Mouse (Mus musculus) kidney, embryonic 15.5 days (tissue): ENCODE measurements at regions not wholly inside any gene's neighbourhood (a gene's known extent, or its start where the extent isn't known, plus 50 kb on each side); places are given as distances from the start of the nearest gene placed in this dataset.

ENCODE experiments used
- ATAC-seq: fragments of 200-750 bp; cut with Nextera tagmentation; replicated peaks from 2 replicates; pipeline ENCODE4 v1.8.0; 2017; ENCODE audit warnings: moderate TSS enrichment; ENCODE audit not compliant: low FRiP score
- H3K27ac ChIP-seq: fragments of 300-500 bp; sonication (generic); 2 replicates; pipeline ENCODE4 v1.5.1; 2015; ENCODE audit warnings: mild to moderate bottlenecking, inconsistent platforms
- H3K27me3 ChIP-seq: fragments of 300-500 bp; sonication (generic); 2 replicates; pipeline ENCODE4 v1.6.1; 2015; ENCODE audit warnings: inconsistent platforms
- H3K36me3 ChIP-seq: fragments of 300-500 bp; sonication (generic); 2 replicates; pipeline ENCODE4 v1.6.1; 2015; ENCODE audit warnings: inconsistent platforms
- H3K4me1 ChIP-seq: fragments of 300-500 bp; sonication (generic); 2 replicates; pipeline ENCODE4 v1.6.1; 2015; ENCODE audit warnings: inconsistent platforms
- H3K4me2 ChIP-seq: fragments of 300-500 bp; sonication (generic); 2 replicates; pipeline ENCODE4 v1.6.1; 2015; ENCODE audit warnings: moderate library complexity, mild to moderate bottlenecking, inconsistent platforms
- H3K4me3 ChIP-seq: fragments of 300-500 bp; sonication (generic); replicated peaks from 2 replicates; pipeline ENCODE4 v1.5.1; 2015; ENCODE audit warnings: mild to moderate bottlenecking, inconsistent platforms
- H3K9ac ChIP-seq: fragments of 300-500 bp; sonication (generic); 2 replicates; pipeline ENCODE4 v1.6.1; 2015; ENCODE audit warnings: mild to moderate bottlenecking, inconsistent platforms
- H3K9me3 ChIP-seq: fragments of 300-500 bp; sonication (generic); replicated peaks from 2 replicates; pipeline ENCODE4 v1.6.1; 2016; ENCODE audit warnings: inconsistent platforms
- WGBS: fragments of 180-500 bp; shearing (Covaris S2); methylation state at CpG from one replicate; pipeline ENCODE4 v1.1.7; 2015; ENCODE audit warnings: mixed read lengths; 5-methylcytosine and 5-hydroxymethylcytosine counted together

- H3K9me3 ChIP-seq = no peaks in the 10 kb centered on the region
- WGBS = 67% methylated on average over 2 of the region's 2 CpGs
- ATAC-seq = no peak
Measured at GRCm38 (mm10) chr8:56784441-56784840, 233.6 kb downstream of the Fbxo8 start.

GRCm38 (mm10) chr8:56789549-56790270, 238.8 kb downstream of the Fbxo8 start:
- H3K27ac ChIP-seq = no peak overlapping the region
- no peak overlapping the region for H3K9ac ChIP-seq
- no peak overlapping the region for H3K4me3 ChIP-seq
- no peak overlapping the region for H3K4me2 ChIP-seq
- WGBS = 94% methylated on average over 2 of the region's 2 CpGs
- H3K9me3 ChIP-seq = no peaks in the 10 kb centered on the region
- H3K27me3 ChIP-seq = no peaks in the 10 kb centered on the region
- no peaks in the 10 kb centered on the region for H3K4me1 ChIP-seq
- no peaks in the 10 kb centered on the region for H3K36me3 ChIP-seq
- no peak for ATAC-seq

More at GRCm38 (mm10) chr8:56784441-56784840, 233.6 kb downstream of the Fbxo8 start:
- H3K4me1 ChIP-seq = no peaks in the 10 kb centered on the region
- H3K36me3 ChIP-seq = no peaks in the 10 kb centered on the region
- no peak overlapping the region for H3K9ac ChIP-seq
- H3K4me2 ChIP-seq = no peak overlapping the region
- no peak overlapping the region for H3K4me3 ChIP-seq
- H3K27ac ChIP-seq = no peak overlapping the region
- H3K27me3 ChIP-seq = no peaks in the 10 kb centered on the region

- no peak overlapping the region for H3K27ac ChIP-seq
- H3K4me3 ChIP-seq = no peak overlapping the region
- whole genome bisulfite sequencing = 86% methylated on average over 5 of the region's 5 CpGs
- no peaks in the 10 kb centered on the region for H3K27me3 ChIP-seq
- ATAC-seq = no peak
- no peaks in the 10 kb centered on the region for H3K4me1 ChIP-seq
- H3K4me2 ChIP-seq = no peak overlapping the region
- H3K9me3 ChIP-seq = peaks cover 3% of the 10 kb centered on the region; the same call in 1 of the 2 replicates
- no peaks in the 10 kb centered on the region for H3K36me3 ChIP-seq
- H3K9ac ChIP-seq = no peak overlapping the region
Measured at GRCm38 (mm10) chr8:56832651-56833050, 281.8 kb downstream of the Fbxo8 start.

DNA sequence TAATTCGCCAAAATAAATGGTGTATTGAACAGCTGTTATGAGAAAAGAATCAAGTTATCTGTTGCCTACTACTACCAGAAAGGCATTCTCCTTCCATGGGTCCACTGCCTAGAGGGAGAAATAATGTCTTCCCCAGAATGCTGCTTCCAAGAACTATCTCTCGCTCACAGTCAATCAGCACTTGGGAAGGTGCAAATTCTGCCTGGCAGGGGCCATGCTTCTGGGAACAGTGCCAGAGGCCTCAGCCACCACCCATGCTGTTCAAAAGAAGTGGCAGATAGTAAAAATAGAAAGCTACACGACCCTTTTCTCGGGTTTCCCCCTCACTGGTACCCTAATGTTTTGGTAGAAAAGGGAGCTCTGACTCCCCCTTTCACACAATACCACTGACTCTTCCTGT, 282.2 kb downstream of the Fbxo8 start:
- no peak overlapping the region for H3K9ac ChIP-seq
- no peak for ATAC-seq
- no peaks in the 10 kb centered on the region for H3K27me3 ChIP-seq
- no peak overlapping the region for H3K27ac ChIP-seq
- H3K36me3 ChIP-seq = no peaks in the 10 kb centered on the region
- WGBS = 37% methylated on average over 4 of the region's 4 CpGs
- H3K4me2 ChIP-seq = no peak overlapping the region
- peaks cover 3% of the 10 kb centered on the region; the same call in 1 of the 2 replicates for H3K9me3 ChIP-seq
- H3K4me3 ChIP-seq = no peak overlapping the region
- no peaks in the 10 kb centered on the region for H3K4me1 ChIP-seq

DNA sequence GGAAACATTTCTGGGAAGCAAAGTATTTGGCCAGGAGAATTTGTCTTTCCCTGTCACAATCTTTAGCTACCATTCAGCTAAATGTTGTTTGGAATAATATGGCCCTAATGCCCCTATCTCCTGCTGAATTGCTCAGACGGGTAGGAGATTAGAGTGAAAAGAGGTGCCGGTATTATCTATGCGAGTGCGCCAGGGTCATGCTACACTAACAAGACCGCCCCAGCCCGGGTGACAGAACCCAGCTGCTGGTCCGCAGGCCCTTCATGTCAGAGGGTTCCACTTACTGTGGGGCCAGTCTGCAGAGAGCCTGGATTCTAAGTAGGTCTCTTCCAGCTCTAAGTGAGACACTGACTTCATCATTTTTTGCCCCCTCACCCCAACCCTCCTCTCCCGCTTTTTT, 332.6 kb downstream of the Fbxo8 start:
- no peaks in the 10 kb centered on the region for H3K36me3 ChIP-seq
- ATAC-seq = peak; percentile 96
- H3K9ac ChIP-seq = no peak overlapping the region
- H3K27ac ChIP-seq = no peak overlapping the region
- H3K9me3 ChIP-seq = no peaks in the 10 kb centered on the region
- no peak overlapping the region for H3K4me3 ChIP-seq
- 21% methylated on average over 8 of the region's 8 CpGs for WGBS
- 0 out of 2 replicates have a peak, but pooled peaks cover 6% of the 10 kb centered on the region for H3K4me1 ChIP-seq
- H3K4me2 ChIP-seq = 0 out of 2 replicates have a peak overlapping the region, but pooled peaks have one; percentile 12
- 0 out of 2 replicates have a peak, but pooled peaks cover 4% of the 10 kb centered on the region for H3K27me3 ChIP-seq

GRCm38 (mm10) chr8:56884195-56884594, 333.3 kb downstream of the Fbxo8 start:
- H3K4me2 ChIP-seq = no peak overlapping the region
- no peaks in the 10 kb centered on the region for H3K9me3 ChIP-seq
- no peak overlapping the region for H3K4me3 ChIP-seq
- no peak overlapping the region for H3K9ac ChIP-seq
- 25% methylated on average over 1 of the region's 1 CpGs for WGBS
- H3K4me1 ChIP-seq = 0 out of 2 replicates have a peak, but pooled peaks cover 6% of the 10 kb centered on the region
- no peaks in the 10 kb centered on the region for H3K36me3 ChIP-seq
- H3K27ac ChIP-seq = no peak overlapping the region
- H3K27me3 ChIP-seq = 0 out of 2 replicates have a peak, but pooled peaks cover 4% of the 10 kb centered on the region
- ATAC-seq = no peak

DNA sequence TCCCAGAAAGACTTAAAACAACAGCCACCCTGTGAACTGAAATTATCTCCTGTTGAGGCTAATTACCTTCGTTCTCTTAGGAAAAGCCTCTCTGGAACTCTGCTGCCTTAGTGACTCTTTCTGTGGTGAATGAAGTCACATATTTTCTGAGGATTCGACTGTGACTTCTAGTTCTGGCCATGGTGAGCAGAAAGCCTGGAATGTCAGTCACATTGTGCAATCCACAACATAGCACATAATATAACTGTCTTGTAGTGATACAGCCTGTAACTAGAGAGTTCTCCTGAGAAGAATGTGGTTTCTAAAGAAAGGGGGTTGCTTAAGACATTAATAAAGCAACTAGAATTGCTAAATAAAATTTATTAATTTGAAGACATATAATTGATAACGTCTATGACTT, 342.7 kb downstream of the Fbxo8 start:
- 51% methylated on average over 3 of the region's 3 CpGs for WGBS
- H3K27me3 ChIP-seq = no peaks in the 10 kb centered on the region
- H3K4me1 ChIP-seq = no peaks in the 10 kb centered on the region
- H3K27ac ChIP-seq = no peak overlapping the region
- H3K9ac ChIP-seq = no peak overlapping the region
- no peak overlapping the region for H3K4me2 ChIP-seq
- H3K4me3 ChIP-seq = no peak overlapping the region
- H3K36me3 ChIP-seq = no peaks in the 10 kb centered on the region
- ATAC-seq = no peak
- H3K9me3 ChIP-seq = no peaks in the 10 kb centered on the region

DNA sequence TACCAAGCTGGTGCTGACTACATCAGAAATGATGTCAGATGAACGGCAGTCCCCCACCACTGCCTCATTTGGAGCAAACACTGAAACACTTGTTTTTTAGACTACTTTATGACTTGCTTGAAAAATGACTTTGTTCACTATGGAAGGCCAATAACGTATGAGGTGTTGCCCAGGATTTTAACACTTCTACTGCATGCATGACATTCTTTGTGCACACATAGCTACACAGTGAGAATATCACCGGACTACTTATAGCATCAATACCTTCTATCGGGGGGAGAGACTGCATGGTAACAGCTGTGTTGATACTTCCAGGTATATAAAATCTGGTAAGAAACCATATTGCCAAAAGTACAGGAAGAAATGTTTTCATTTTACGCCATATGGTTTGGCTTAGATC, 364.5 kb downstream of the Fbxo8 start:
- H3K27me3 ChIP-seq = no peaks in the 10 kb centered on the region
- WGBS = 80% methylated on average over 5 of the region's 5 CpGs
- no peak overlapping the region for H3K4me3 ChIP-seq
- ATAC-seq = no peak
- H3K36me3 ChIP-seq = no peaks in the 10 kb centered on the region
- no peaks in the 10 kb centered on the region for H3K9me3 ChIP-seq
- H3K27ac ChIP-seq = no peak overlapping the region
- H3K9ac ChIP-seq = no peak overlapping the region
- H3K4me2 ChIP-seq = no peak overlapping the region
- no peaks in the 10 kb centered on the region for H3K4me1 ChIP-seq

DNA sequence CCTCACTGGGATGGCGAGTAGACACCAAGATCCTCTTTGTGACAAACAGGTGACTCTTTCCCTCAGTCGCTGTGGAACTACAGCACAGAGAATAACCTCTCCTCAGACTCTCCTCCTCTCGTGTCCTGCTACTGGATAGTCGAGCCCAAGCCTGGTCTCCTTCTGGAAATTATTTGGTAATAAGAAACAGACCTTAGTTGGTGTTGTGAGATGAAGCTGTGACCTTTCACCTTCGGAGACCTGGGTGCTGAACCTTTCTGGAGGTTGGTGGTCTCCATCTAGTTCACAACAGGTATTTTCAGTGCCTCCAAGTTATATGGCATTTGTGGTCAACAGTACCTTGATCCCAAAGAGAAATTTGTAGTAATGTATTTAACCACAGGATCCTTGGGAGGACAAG, 365.1 kb downstream of the Fbxo8 start:
- no peaks in the 10 kb centered on the region for H3K9me3 ChIP-seq
- H3K27me3 ChIP-seq = no peaks in the 10 kb centered on the region
- H3K4me2 ChIP-seq = no peak overlapping the region
- H3K36me3 ChIP-seq = no peaks in the 10 kb centered on the region
- no peaks in the 10 kb centered on the region for H3K4me1 ChIP-seq
- H3K4me3 ChIP-seq = no peak overlapping the region
- no peak overlapping the region for H3K27ac ChIP-seq
- no peak for ATAC-seq
- no peak overlapping the region for H3K9ac ChIP-seq
- WGBS = 88% methylated on average over 5 of the region's 5 CpGs

DNA sequence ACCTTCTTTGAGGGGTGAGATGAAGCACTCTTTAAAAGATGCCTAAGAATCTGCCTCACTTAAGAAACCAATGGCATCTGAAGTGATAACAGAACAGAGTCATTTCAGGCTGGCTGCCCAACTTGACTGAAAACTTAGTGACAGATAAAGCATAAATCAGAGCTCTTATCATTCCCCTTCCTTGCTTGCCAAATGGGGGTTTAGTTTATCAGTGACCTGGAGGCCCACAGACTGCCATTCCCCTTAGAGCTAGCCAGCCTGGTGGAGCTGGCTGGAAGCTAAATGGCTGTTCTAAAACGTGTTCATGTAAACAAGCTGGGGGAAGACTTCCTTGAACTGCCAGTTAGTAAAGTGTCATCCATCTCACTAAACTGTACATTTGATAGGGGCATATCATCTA, 373.8 kb downstream of the Fbxo8 start:
- Histone ChIP-seq H3K36me3 (no peaks in the 10 kb centered on the region), H3K27ac (no peak overlapping the region), H3K4me2 (no peak overlapping the region), H3K4me1 (no peaks in the 10 kb centered on the region), H3K4me3 (no peak overlapping the region), H3K9ac (no peak overlapping the region), H3K9me3 (no peaks in the 10 kb centered on the region), H3K27me3 (no peaks in the 10 kb centered on the region)
- WGBS = 10% methylated on average over 1 of the region's 1 CpGs
- ATAC-seq = no peak

DNA sequence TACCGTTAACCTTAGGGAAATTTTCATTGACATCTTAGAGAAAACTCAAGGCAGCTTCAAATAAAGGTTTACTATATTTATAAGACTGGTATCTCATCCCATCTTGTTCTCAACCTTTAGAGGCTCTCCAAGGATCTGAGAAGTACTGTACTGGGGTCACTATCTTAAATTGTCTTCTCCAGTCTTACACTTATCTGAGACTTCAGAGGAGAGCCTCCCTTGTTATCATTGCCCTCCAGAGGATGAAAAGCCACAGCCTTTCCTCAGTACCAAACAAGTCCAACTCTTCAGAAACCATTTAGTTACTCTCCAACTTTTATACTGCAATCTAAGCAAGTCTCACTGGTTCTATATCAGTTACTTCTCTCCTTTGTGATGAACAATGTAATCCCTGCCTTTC, 376.3 kb downstream of the Fbxo8 start:
- no peaks in the 10 kb centered on the region for H3K36me3 ChIP-seq
- no peaks in the 10 kb centered on the region for H3K27me3 ChIP-seq
- no peaks in the 10 kb centered on the region for H3K4me1 ChIP-seq
- H3K9ac ChIP-seq = no peak overlapping the region
- H3K4me3 ChIP-seq = no peak overlapping the region
- H3K4me2 ChIP-seq = no peak overlapping the region
- 89% methylated on average over 1 of the region's 1 CpGs for WGBS
- H3K27ac ChIP-seq = no peak overlapping the region
- H3K9me3 ChIP-seq = no peaks in the 10 kb centered on the region
- ATAC-seq = no peak

GRCm38 (mm10) chr8:56929076-56929475, 378.2 kb downstream of the Fbxo8 start:
- Histone ChIP-seq H3K4me2 (no peak overlapping the region), H3K36me3 (no peaks in the 10 kb centered on the region), H3K4me1 (no peaks in the 10 kb centered on the region), H3K9me3 (no peaks in the 10 kb centered on the region), H3K9ac (no peak overlapping the region), H3K4me3 (no peak overlapping the region), H3K27ac (no peak overlapping the region), H3K27me3 (no peaks in the 10 kb centered on the region)
- WGBS = 74% methylated on average over 6 of the region's 6 CpGs
- ATAC-seq = no peak

- Histone ChIP-seq H3K4me1 (no peaks in the 10 kb centered on the region), H3K27me3 (no peaks in the 10 kb centered on the region), H3K9me3 (no peaks in the 10 kb centered on the region), H3K27ac (no peak overlapping the region), H3K4me2 (no peak overlapping the region), H3K9ac (no peak overlapping the region), H3K36me3 (no peaks in the 10 kb centered on the region), H3K4me3 (no peak overlapping the region)
- no peak for ATAC-seq
- WGBS = 44% methylated on average over 6 of the region's 6 CpGs
Measured at GRCm38 (mm10) chr8:56932421-56932820, 381.5 kb downstream of the Fbxo8 start.
